Mouse (Mus musculus) MEL (cell line): ENCODE results near the gene Csdc2. TPM values are rescaled to one million over a fixed set of nuclear protein-coding genes. Genes with fewer than 3 reads are reported as not detected.
A peak's percentile ranks its signal among the peaks of the same experiment; 100 is the strongest.

Source experiments
- DNase-seq: peaks from one replicate; pipeline ENCODE4 v3.0.0; 2011; ENCODE audit warnings: low read depth, low spot score
- H3K27ac ChIP-seq: 2 replicates; pipeline ENCODE4 v1.5.1; 2012; ENCODE audit warnings: low read depth, mild to moderate bottlenecking, control low read depth, low read length, moderate library complexity; ENCODE audit not compliant: control insufficient read depth
- H3K27me3 ChIP-seq, 2 experiments: fragments of 150-350 bp in 1 of 2; sonication (generic) in 1 of 2; 2 replicates each; pipeline ENCODE4 v1.6.1; 2012; ENCODE audit warnings: low read length in 2 of 2, mild to moderate bottlenecking in 2 of 2, improper control_type of control experiment in 1 of 2, moderate library complexity in 1 of 2; ENCODE audit not compliant: insufficient read depth in 2 of 2, control insufficient read depth in 1 of 2
- H3K36me3 ChIP-seq, 2 experiments: 2 replicates each; pipeline ENCODE4 v1.6.1; 2012 to 2014; ENCODE audit warnings: low read length in 2 of 2, improper control_type of control experiment in 1 of 2, inconsistent platforms in 1 of 2, mild to moderate bottlenecking in 1 of 2; ENCODE audit not compliant: insufficient read depth in 2 of 2, control insufficient read depth in 1 of 2
- H3K4me1 ChIP-seq, 2 experiments: fragments of 150-350 bp in 1 of 2; sonication (generic) in 1 of 2; 2 replicates each; pipeline ENCODE4 v1.6.1; 2012; ENCODE audit warnings: low read length in 2 of 2, improper control_type of control experiment in 1 of 2, mild to moderate bottlenecking in 1 of 2; ENCODE audit not compliant: insufficient read depth in 2 of 2, control insufficient read depth in 1 of 2
- H3K4me3 ChIP-seq, 2 experiments: fragments of 150-350 bp in 1 of 2; sonication (generic) in 1 of 2; 2 replicates each; pipeline ENCODE4 v1.5.1; 2012; ENCODE audit warnings: low read depth in 2 of 2, low read length in 2 of 2, mild to moderate bottlenecking in 2 of 2, moderate library complexity in 2 of 2, control low read depth in 1 of 2, improper control_type of control experiment in 1 of 2; ENCODE audit not compliant: control insufficient read depth in 1 of 2, insufficient read depth in 1 of 2
- H3K79me2 ChIP-seq: 2 replicates; pipeline ENCODE4 v1.6.1; 2012; ENCODE audit warnings: mild to moderate bottlenecking, low read length, moderate library complexity; ENCODE audit not compliant: control insufficient read depth, poor library complexity, insufficient read depth
- H3K9ac ChIP-seq: 2 replicates; pipeline ENCODE4 v1.6.1; 2012; ENCODE audit warnings: low read depth, mild to moderate bottlenecking, control low read depth, low read length, moderate library complexity; ENCODE audit not compliant: control insufficient read depth, poor library complexity, severe bottlenecking
- H3K9me3 ChIP-seq: fragments of 150-350 bp; sonication (generic); replicated peaks from 2 replicates; pipeline ENCODE4 v1.6.1; 2012; ENCODE audit warnings: mild to moderate bottlenecking, low read length, improper control_type of control experiment, moderate library complexity; ENCODE audit not compliant: insufficient read depth
- BHLHE40 ChIP-seq: IDR thresholded peaks from 2 replicates; pipeline ENCODE4 v1.6.1; 2012; ENCODE audit warnings: low read depth, mild to moderate bottlenecking, inconsistent platforms, low read length, improper control_type of control experiment, borderline replicate concordance
- CHD1 ChIP-seq: IDR thresholded peaks from 2 replicates; pipeline ENCODE4 v1.6.1; 2012; ENCODE audit warnings: low read depth, mild to moderate bottlenecking, inconsistent platforms, low read length, improper control_type of control experiment
- CTCF ChIP-seq, 3 experiments: IDR thresholded peaks in 2 of 3; conservative IDR thresholded peaks in 1 of 3; 2 replicates each; pipeline ENCODE4 v1.5.1; 2011 to 2012; ENCODE audit warnings: low read length in 3 of 3, low read depth in 2 of 3, mild to moderate bottlenecking in 2 of 3, improper control_type of control experiment in 1 of 3, inconsistent platforms in 1 of 3, mixed read lengths in 1 of 3, moderate library complexity in 1 of 3; ENCODE audit not compliant: control insufficient read depth in 1 of 3, insufficient read depth in 1 of 3, poor library complexity in 1 of 3, severe bottlenecking in 1 of 3
- E2F4 ChIP-seq: IDR thresholded peaks from 2 replicates; pipeline ENCODE4 v1.6.1; 2011; ENCODE audit warnings: low read depth, low read length, improper control_type of control experiment, borderline replicate concordance
- ELF1 ChIP-seq: IDR thresholded peaks from 2 replicates; pipeline ENCODE4 v1.6.1; 2014; ENCODE audit warnings: low read depth, mild to moderate bottlenecking, inconsistent platforms, low read length, improper control_type of control experiment, moderate library complexity
- EP300 ChIP-seq, 2 experiments: IDR thresholded peaks; 2 replicates each; pipeline ENCODE4 v1.6.1; 2011; ENCODE audit warnings: improper control_type of control experiment in 2 of 2, low read length in 2 of 2, low read depth in 1 of 2, mild to moderate bottlenecking in 1 of 2
- GABPA ChIP-seq: IDR thresholded peaks from 2 replicates; pipeline ENCODE4 v1.6.1; 2012; ENCODE audit warnings: low read depth, mild to moderate bottlenecking, inconsistent platforms, low read length, improper control_type of control experiment, moderate library complexity
- HCFC1 ChIP-seq: IDR thresholded peaks from 2 replicates; pipeline ENCODE4 v1.6.1; 2012; ENCODE audit warnings: low read depth, mild to moderate bottlenecking, inconsistent platforms, low read length, improper control_type of control experiment, moderate library complexity
- JUND ChIP-seq: IDR thresholded peaks from 2 replicates; pipeline ENCODE4 v1.6.1; 2011; ENCODE audit warnings: low read depth, mild to moderate bottlenecking, improper control_type of control experiment, low read length
- KAT2A ChIP-seq: conservative IDR thresholded peaks from 2 replicates; pipeline ENCODE4 v1.6.1; 2012; ENCODE audit warnings: low read depth, low read length, improper control_type of control experiment, inconsistent platforms
- MAFK ChIP-seq: IDR thresholded peaks from 2 replicates; pipeline ENCODE4 v1.6.1; 2011; ENCODE audit warnings: low read depth, mild to moderate bottlenecking, low read length, improper control_type of control experiment, borderline replicate concordance
- MAX ChIP-seq: IDR thresholded peaks from 2 replicates; pipeline ENCODE4 v1.6.1; 2011; ENCODE audit warnings: low read length, improper control_type of control experiment
- MAZ ChIP-seq: IDR thresholded peaks from 2 replicates; pipeline ENCODE4 v1.6.1; 2012; ENCODE audit warnings: low read depth, mild to moderate bottlenecking, inconsistent platforms, low read length, improper control_type of control experiment
- MEF2A ChIP-seq: IDR thresholded peaks from 2 replicates; pipeline ENCODE4 v1.6.1; 2014; ENCODE audit warnings: low read depth, mild to moderate bottlenecking, inconsistent platforms, low read length, improper control_type of control experiment; ENCODE audit not compliant: poor library complexity, insufficient replicate concordance, severe bottlenecking; ENCODE audit errors: extremely low read depth
- MXI1 ChIP-seq: IDR thresholded peaks from 2 replicates; pipeline ENCODE4 v1.6.1; 2011; ENCODE audit warnings: mild to moderate bottlenecking, low read depth, low read length, improper control_type of control experiment
- MYC ChIP-seq: IDR thresholded peaks from 2 replicates; pipeline ENCODE4 v1.6.1; 2011; ENCODE audit warnings: low read depth, mild to moderate bottlenecking, low read length, improper control_type of control experiment, moderate library complexity
- NELFE ChIP-seq: IDR thresholded peaks from 2 replicates; pipeline ENCODE4 v1.6.1; 2011; ENCODE audit warnings: low read depth, low read length, improper control_type of control experiment
- POLR2A ChIP-seq, 2 experiments: IDR thresholded peaks; 2 replicates each; pipeline ENCODE4 v1.6.1; 2011 to 2012; ENCODE audit warnings: low read length in 2 of 2, mild to moderate bottlenecking in 2 of 2, control low read depth in 1 of 2, improper control_type of control experiment in 1 of 2, low read depth in 1 of 2, moderate library complexity in 1 of 2; ENCODE audit not compliant: control insufficient read depth in 1 of 2, insufficient read depth in 1 of 2, poor library complexity in 1 of 2
- POLR2AphosphoS2 ChIP-seq: IDR thresholded peaks from 2 replicates; pipeline ENCODE4 v1.6.1; 2011; ENCODE audit warnings: low read length, improper control_type of control experiment
- POLR2AphosphoS5 ChIP-seq: IDR thresholded peaks from 2 replicates; pipeline ENCODE4 v1.6.1; 2012; ENCODE audit warnings: low read depth, borderline replicate concordance, mild to moderate bottlenecking, inconsistent platforms, low read length, moderate library complexity, mixed read lengths
- RAD21 ChIP-seq: IDR thresholded peaks from 2 replicates; pipeline ENCODE4 v1.6.1; 2011; ENCODE audit warnings: mild to moderate bottlenecking, low read depth, low read length, improper control_type of control experiment
- RCOR1 ChIP-seq: IDR thresholded peaks from 2 replicates; pipeline ENCODE4 v1.6.1; 2012; ENCODE audit warnings: low read depth, mild to moderate bottlenecking, inconsistent platforms, low read length, improper control_type of control experiment
- SIN3A ChIP-seq: IDR thresholded peaks from 2 replicates; pipeline ENCODE4 v1.6.1; 2012; ENCODE audit warnings: low read length, improper control_type of control experiment, inconsistent platforms
- SMC3 ChIP-seq: IDR thresholded peaks from 2 replicates; pipeline ENCODE4 v1.6.1; 2011; ENCODE audit warnings: low read depth, low read length, improper control_type of control experiment
- TAL1 ChIP-seq: IDR thresholded peaks from 2 replicates; pipeline ENCODE4 v1.6.1; 2012; ENCODE audit warnings: mild to moderate bottlenecking, inconsistent platforms, low read length, moderate library complexity, mixed read lengths
- TBP ChIP-seq: IDR thresholded peaks from 2 replicates; pipeline ENCODE4 v1.8.0; 2011; ENCODE audit warnings: low read depth, low read length, improper control_type of control experiment
- TCF12 ChIP-seq: IDR thresholded peaks from 2 replicates; pipeline ENCODE4 v1.6.1; 2014; ENCODE audit warnings: low read depth, mild to moderate bottlenecking, inconsistent platforms, low read length, improper control_type of control experiment, moderate library complexity
- USF2 ChIP-seq, 2 experiments: IDR thresholded peaks; 2 replicates each; pipeline ENCODE4 v1.6.1; 2011 to 2012; ENCODE audit warnings: improper control_type of control experiment in 2 of 2, low read length in 2 of 2, borderline replicate concordance in 1 of 2, inconsistent platforms in 1 of 2, low read depth in 1 of 2, mild to moderate bottlenecking in 1 of 2; ENCODE audit not compliant: insufficient read depth in 1 of 2
- ZC3H11A ChIP-seq: IDR thresholded peaks from 2 replicates; pipeline ENCODE4 v1.6.1; 2012; ENCODE audit warnings: low read depth, mild to moderate bottlenecking, inconsistent platforms, low read length, improper control_type of control experiment
- ZMIZ1 ChIP-seq: IDR thresholded peaks from 2 replicates; pipeline ENCODE4 v1.6.1; 2012; ENCODE audit warnings: low read depth, mild to moderate bottlenecking, inconsistent platforms, low read length, improper control_type of control experiment, moderate library complexity
- ZNF384 ChIP-seq: IDR thresholded peaks from 2 replicates; pipeline ENCODE4 v1.6.1; 2012; ENCODE audit warnings: low read depth, mild to moderate bottlenecking, inconsistent platforms, low read length, improper control_type of control experiment
- polyA plus RNA-seq, 2 experiments: library from polyadenylated mRNA; stranded (reverse) in 1 of 2; unstranded in 1 of 2; fragments of >175 nt in 1 of 2; fragments of >200 nt in 1 of 2; gene quantifications; 2 replicates each; pipeline versions ENCODE4 v1.2.1 to v1.2.4; 2012; ENCODE audit warnings: low replicate concordance in 2 of 2, low read depth in 1 of 2; ENCODE audit not compliant: insufficient read length in 2 of 2, insufficient read depth in 1 of 2, missing spikeins in 1 of 2
- total RNA-seq: library from RNA; depleted of rRNA; stranded (reverse); fragments of 300-350 nt; gene quantifications from 2 replicates; pipeline ENCODE4 v1.2.3, GENCODE M21; 2012

Gene Csdc2
- total and polyA plus RNA-seq, 3 experiments: not detected

DNA sequence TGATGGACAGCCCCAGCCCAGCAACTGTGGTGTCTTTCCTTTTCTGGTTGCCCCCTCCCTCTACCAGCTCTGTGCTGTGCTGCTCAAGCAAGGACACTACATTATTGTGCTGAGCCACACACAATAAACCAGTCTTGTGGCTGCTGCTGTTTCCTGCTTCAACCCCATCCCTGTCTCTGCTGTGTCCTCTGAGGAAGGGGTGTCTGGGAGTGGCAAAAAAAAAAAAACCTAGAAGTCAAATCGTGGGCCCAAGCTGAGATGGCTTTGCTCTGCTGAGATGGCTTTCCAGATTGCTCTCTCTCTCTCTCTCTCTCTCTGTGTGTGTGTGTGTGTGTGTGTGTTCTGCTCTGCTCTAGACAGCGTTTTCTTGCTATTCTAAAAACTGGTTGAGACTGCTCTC, 31.9 kb downstream of the Csdc2 start:
- Histone ChIP-seq H3K4me3 (no peak overlapping the region), H3K79me2 (no peaks in the 10 kb centered on the region), H3K9ac (no peak overlapping the region), H3K9me3 (no peaks in the 10 kb centered on the region), H3K27me3 (no peaks in the 10 kb centered on the region), H3K36me3 (peaks cover 0 to 5% of the 10 kb centered on the region in 2 experiments; a peak in 1 of 4 replicates), H3K4me1 (peaks cover 0 to 6% of the 10 kb centered on the region in 2 experiments; a peak in 3 of 4 replicates), H3K27ac (no peak overlapping the region)
- TF ChIP-seq SMC3 (no peak), NELFE (no peak), HCFC1 (no peak), ZC3H11A (no peak), TBP (no peak)
- no peak for DNase-seq

- Histone ChIP-seq H3K27me3 (no peaks in the 10 kb centered on the region), H3K4me1 (peaks cover 0 to 6% of the 10 kb centered on the region in 2 experiments; a peak in 3 of 4 replicates), H3K4me3 (peak overlapping the region; percentile 32 to 38; a peak in 3 of 4 replicates), H3K27ac (no peak overlapping the region), H3K9ac (peak overlapping the region; percentile 33; the same call in 1 of the 2 replicates), H3K36me3 (peaks cover 0 to 5% of the 10 kb centered on the region in 2 experiments; a peak in 1 of 4 replicates), H3K9me3 (no peaks in the 10 kb centered on the region), H3K79me2 (no peaks in the 10 kb centered on the region)
- DNase-seq: peak; percentile 85
- TF ChIP-seq JUND (no peak), GABPA (no peak), ZNF384 (no peak), ZC3H11A (no peak), MAX (peak; percentile 61; the same call in 1 of the 2 replicates), E2F4 (no peak), KAT2A (no peak), MYC (0 out of 2 replicates have a peak, but pooled peaks have one; percentile 34), MAFK (no peak), SIN3A (peak; percentile 55), MAZ (no peak), RCOR1 (no peak), MEF2A (no peak), BHLHE40 (no peak), TAL1 (no peak), POLR2AphosphoS2 (no peak), TCF12 (0 out of 2 replicates have a peak, but pooled peaks have one; percentile 10), USF2 (IDR thresholded peaks at IDR 0.05; ENCODE audit: borderline replicate concordance in 1 of 2, insufficient read depth in 1 of 2, low read depth in 1 of 2, low read length in 2 of 2) (no peak), ZMIZ1 (no peak), SMC3 (no peak), CHD1 (no peak), EP300 (IDR thresholded peaks at IDR 0.05; ENCODE audit: low read depth in 1 of 2, low read length in 2 of 2) (peak in 1 of 2 experiments; percentile 20; a peak in 1 of 4 replicates), TBP (no peak), POLR2AphosphoS5 (no peak), NELFE (no peak), MXI1 (peak; percentile 67), RAD21 (no peak), ELF1 (no peak), CTCF (IDR thresholded peaks at IDR 0.05 in 2 of 3, conservative IDR thresholded peaks at IDR 0.05 in 1 of 3; ENCODE audit: control insufficient read depth in 1 of 3, insufficient read depth in 1 of 3, low read depth in 2 of 3, low read length in 3 of 3, poor library complexity in 1 of 3, severe bottlenecking in 1 of 3) (no peak), POLR2A (IDR thresholded peaks at IDR 0.05; ENCODE audit: control insufficient read depth in 1 of 2, insufficient read depth in 1 of 2, low read depth in 1 of 2, low read length in 2 of 2, poor library complexity in 1 of 2) (0 out of 4 replicates have a peak, but pooled peaks of 1 of the 2 experiments have one; percentile 34)
These were observed 32.6 kb downstream of the Csdc2 start for GRCm38 (mm10) chr15:81969173-81969572.
